Mouse (Mus musculus): ENCODE data around the gene Ripply3.
A peak's percentile ranks its signal among the peaks of the same experiment; 100 is the strongest.
"Not testable (repeated sequence)": the region's sequence is repeated elsewhere in the genome, so short reads cannot be mapped to it uniquely, and the experiment has no call there.

The Ripply3 gene

DNA sequence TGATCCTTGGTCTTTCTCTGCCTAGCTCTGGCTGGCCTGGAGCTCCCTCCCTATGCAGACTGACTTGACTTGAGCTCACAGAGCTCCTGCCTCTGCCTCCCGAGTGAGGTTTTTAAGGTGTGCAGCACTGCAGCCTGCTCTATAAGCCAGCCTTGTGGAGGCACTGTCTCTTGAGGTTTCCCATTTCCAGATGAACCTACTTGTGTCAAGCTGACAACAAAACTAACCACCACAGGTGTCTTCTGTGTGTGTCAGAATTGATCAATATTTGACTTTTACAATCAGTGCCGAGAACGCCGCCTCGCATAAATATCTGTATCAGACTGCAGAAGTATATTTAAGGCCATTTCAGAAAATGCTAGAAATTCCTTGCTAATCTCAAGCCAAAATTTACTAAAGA lies 13.6 kb upstream of the Ripply3 start:
- no peak for DNase-seq (ENCODE audit: inconsistent ontology term)

DNA sequence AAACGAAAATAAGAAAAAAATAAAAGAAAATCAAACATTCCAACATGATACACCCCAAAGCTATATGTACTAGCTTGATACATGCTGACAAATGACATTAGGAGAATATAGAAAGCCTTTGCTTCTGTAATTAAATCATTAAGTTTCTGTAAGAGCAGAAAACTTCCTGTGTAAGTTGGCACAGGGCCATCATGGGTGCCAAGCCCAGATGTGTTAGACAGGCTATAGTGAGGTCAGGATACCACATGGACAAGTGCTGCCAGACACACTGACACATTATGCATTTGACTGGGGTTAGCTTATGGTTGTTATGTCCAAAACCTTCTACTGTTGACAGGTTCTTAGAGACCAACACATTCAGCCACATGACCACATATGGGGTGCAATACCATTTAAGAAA lies 13.0 kb upstream of the Ripply3 start:
- no peak for DNase-seq (ENCODE audit: inconsistent ontology term)

DNA sequence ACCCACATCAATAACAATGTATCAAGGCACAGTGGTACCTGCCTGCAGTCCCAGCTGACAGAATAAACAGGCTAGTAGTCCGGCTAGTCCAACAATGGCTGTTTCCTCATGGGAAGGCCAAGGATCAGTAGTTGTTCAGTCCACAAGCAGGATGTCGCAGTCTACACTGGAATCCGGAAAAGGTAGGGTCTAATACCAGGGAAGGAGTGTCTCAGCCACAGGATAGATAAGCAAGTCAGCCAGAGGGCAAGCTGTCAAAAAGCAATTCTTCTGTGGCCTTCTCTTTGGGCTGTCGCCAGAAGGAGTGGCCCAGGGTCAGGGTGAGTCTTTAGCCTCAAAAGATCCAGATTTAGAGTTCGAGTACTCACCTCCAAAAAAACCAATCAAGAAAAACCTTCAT lies 10.5 kb upstream of the Ripply3 start:
- no peak for DNase-seq (ENCODE audit: inconsistent ontology term)

DNA sequence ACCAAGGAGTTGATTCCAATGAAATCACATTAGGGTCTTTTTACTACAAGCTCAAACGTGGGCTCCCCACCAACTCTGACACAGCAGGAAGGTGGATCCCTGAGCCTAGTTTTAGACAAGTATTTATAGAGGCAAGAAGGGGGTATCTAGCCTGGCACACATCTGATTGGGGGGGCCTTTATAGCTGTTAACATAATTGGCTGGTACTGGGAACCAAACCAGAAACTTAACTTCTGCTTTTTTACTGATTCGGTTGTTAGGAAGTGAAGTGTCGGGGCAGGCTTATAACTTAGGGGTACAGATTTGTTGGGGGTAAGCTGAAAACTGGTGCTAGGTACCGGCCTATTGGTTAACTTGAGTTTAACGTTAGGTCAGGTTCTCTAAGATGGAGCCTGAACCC lies 8.0 kb upstream of the Ripply3 start:
- DNase-seq (ENCODE audit: inconsistent ontology term): no peak

DNA sequence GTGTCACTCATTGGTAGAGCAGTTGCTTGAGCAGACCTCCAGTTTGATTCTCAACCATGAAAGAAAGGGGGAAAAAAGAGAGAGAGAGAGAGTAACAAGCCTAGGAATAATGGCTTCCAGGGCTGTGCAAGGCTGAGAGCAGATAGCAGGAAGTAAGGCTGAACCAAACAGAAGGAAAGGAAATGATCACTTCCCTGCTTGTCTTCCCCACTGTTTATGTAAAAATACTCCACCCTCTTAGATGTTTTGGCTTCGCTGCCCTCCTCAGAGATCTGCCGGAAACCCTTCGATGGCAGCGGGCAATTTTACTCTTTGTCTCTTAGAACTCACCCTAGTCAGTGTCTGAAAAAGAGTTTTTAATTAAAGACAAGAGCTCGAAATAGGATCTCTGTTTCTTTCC lies 4.5 kb upstream of the Ripply3 start:
- DNase-seq (ENCODE audit: inconsistent ontology term): no peak

DNA sequence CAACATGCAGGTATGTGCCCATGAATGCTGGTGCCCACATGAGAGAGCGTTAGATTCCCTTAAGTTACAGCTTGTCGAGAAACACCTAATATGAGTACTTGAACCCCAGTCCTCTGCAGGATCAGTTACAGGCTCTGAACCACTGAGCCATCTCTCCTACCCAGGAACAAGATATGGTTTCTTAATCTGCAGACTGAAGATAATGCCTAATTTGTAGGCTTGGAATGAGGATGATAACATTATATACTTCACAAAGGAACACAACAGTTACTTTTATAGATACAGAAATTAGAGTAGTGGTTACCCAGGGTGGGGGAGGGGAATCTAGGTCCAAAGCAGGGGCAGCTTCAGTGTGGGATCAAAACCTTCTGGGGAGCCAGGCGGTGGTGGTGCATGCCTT lies 2.2 kb upstream of the Ripply3 start:
- no peak for DNase-seq (ENCODE audit: inconsistent ontology term)

DNA sequence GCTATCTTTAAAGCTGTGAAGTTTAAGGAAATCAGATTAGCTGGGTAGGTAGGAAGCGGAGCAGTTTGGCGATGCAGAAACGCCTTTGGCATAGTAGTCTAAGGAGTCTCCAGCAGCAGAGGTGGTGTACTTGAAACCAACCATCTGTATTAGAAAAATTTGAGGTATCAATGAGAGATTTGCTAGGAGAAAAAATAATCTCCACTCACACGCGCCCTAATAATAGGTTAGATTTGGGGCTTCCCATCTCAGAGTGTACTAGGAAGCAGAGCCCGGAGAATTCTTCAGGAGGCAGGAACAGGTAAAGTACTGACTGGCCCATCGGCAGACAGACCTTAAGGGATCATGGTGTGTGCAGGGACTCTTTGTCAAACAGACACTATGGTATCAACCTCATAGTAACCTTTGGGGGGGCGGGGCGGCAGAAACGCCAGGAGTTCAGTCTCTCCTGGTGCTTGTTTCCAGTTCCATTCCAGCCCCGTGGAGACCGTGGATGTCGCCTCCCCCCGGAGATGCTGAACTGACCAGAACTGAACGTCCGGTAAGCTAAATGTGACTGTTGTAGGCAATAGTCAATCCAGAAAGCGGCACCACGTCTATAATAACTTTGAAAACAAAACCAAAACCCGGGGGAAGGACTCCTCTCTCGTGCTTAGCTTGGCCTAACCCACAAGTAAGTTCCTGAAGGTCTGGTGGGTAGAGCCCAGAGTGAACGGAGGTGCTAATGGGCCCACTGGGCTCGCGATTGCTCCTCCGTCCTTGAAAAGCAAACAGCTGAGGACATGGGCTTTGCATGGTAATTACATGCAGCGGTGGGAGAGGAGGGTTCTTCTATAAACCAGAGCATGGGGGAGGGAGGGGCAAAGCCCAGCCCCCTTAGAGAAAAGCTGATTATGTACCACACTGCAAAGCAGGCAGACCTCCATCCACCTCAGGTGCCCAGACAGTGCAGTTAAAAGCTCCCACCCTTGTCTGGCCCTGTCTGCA lies 954 bp downstream of the Ripply3 start:
- DNase-seq (ENCODE audit: inconsistent ontology term): no peak

DNA sequence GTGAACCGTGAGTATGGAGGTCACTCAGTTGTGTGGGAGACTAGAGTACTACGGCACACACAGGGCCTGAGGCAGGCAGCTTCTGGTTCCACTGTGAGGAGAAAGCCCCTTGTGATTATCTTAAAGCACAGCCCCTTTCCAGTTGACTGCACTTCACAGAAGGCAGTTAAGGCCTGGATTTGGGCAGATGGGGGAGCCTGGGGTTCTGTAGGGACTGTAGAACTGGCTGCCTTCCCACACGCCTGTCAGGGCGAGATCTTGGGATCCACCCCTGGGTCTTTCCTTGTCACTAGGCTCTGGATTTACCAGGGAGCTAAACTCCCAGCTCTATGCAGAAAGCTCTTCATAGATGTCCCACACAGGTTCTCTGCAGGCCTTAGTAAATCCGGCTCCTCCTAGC lies 2.2 kb downstream of the Ripply3 start:
- DNase-seq (ENCODE audit: inconsistent ontology term): no peak

DNA sequence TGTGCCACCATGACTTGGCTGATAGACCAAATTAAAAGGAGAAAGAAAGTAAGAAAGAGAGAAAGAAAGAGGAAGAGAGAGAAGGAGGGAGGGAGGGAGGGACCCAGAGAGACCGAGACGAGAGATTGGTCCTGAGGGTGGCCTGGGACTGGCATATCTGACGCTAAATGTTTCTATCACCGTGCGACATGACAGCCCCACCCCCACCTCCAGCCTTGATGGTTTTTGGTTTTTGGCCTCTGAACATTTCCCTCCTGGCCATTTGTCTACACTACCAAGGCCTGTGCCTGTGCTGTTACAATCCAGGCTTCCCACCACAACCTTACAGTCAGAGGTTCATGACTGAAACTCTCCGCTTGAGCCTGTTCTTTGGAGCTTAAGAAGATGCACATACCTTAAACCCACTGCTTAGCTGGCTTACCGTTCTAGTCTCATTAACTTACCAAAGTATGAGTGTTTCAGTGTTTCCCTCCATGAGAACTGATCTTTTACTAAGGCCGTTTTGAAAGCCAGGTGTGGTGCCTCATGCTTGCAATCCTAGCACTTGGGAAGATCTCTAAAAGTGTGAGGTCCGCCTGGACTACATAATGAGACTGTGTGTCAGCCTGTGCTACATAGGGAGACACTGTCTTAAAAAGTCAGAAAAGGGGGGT lies 3.1 kb downstream of the Ripply3 start:
- no peak for DNase-seq (ENCODE audit: inconsistent ontology term)

DNA sequence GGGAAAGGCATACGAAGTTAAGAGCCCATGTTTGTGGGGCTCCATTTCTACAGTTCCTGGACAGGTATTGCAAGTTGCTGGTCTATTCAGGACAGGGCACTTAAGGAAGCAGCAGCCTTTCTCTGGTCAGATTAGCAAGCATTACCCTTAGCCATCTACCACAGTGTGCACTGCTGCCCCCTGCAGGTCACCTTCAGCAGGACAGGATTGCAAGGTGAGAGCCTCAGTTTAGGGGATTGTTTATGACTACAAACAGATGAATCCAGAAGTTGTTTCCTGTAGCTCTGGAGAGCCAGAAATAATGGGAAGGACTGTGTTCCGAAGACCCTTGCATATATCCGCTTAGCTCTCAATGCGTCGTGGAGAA lies 3.6 kb downstream of the Ripply3 start:
- DNase-seq (ENCODE audit: inconsistent ontology term): no peak

DNA sequence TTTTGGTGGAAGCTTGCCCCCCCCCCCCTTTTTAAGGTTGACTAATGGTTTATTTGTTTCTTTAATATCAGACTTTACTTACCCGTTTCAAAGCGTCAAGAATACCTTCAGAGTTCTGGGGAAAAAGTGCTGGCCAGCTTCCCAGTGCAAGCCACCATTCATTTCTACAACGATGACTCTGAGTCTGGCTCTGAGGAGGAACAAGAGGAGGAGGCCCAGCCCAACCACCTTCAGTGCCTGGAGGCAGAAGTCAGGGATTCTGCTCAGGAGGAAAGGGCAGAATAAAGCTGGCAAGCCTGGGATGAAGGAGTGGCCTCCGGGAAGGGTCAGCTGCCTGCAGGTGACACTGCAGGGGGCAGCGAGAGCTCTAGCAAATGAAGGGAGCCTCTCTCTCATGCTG lies 7.4 kb downstream of the Ripply3 start:
- no peak for DNase-seq (ENCODE audit: inconsistent ontology term)

DNA sequence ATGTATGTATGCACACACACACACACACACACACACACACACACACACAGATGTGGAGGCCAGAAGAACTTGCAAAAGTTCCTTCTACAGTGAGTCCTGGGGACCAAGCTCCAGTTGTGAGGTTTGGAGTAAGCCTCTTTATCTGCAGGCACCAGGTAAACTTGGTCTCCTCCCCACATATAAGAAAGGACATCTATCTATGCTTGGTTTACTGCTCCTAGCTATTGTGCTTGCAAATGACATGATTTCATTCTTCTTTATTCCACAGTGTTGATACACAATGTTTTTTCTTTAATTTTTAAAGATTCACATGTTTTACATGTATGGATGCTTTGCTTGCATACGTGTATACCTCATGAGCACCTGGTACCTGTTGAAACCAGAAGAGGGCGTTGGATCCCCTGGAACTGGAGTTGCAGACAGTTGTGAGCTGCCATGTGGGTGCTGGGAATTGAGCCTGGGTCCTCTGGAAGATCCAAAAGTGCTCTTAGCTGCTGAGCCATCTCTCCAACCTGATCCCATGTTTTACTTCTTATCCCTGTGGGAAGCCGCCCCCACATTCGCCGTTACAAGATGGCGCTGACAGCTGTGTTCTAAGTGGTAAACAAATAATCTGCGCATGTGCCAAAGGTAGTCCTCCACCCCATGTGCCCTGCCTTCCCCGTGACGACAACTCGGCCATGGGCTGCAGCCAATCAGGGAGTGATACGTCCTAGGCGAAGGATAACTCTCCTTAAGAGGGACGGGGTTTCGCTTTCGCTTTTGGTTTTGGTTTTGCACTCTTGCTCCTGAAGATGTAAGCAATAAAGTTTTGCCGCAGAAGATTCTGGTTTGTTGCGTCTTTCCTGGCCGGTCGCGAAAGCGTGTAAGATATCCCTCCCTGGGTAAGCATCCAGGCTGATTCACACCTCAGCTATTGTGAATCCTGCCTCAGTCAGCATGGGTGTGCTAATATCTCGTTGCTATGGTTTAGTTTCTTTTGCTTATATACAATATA lies 11.2 kb downstream of the Ripply3 start:
- not testable (repeated sequence) for DNase-seq (ENCODE audit: inconsistent ontology term)

DNA sequence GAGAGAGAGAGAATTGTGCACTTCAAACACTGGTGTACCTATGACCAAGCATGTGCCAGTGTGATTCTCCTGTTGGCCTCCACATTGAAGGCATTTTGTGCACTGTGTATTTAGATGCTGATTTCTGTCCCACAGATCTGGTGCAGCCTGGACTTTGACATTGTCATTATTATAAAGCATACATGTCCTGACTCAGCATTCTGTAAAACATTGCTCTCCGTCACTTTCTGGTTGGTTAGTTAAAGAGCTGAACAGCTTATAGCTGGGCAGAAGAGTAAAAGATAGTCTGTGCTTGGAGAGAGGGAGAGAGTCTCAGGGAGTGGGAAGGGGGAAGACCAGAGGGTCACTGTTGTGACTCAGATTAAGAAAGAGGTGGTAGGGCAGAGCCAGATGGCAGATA lies 17.5 kb downstream of the Ripply3 start:
- no peak for DNase-seq (ENCODE audit: inconsistent ontology term)

DNA sequence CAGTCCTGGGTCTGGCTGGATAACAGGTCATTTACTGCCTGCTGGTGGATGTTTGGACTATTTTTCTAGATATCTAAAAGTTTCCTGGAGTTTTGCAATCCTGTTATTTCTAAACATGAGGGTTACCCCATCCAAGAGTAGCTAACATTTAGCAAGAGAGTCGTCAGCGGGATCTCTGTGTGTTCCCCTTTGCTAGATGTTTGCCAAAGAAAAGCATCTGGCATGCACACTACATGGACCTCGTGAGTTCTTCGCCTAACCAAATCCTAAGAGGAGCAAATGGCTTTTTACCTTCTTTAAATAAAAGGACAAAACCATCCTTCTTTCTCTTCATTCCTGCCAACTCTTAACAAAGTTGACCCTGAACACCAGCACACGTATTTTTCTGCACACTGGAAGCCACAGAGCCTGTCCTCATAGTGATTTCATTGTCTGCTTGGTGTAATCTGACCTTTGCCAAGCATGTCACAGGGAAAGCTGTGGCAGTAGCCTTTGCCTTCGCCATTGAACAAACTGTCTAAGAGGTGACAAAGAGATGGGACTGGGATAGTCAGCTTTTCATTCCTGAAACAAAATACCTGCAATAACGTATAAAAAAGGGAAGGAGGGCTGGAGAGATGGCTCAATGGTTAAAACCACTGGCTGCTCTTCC lies 19.0 kb downstream of the Ripply3 start:
- no peak for DNase-seq (ENCODE audit: inconsistent ontology term)

DNA sequence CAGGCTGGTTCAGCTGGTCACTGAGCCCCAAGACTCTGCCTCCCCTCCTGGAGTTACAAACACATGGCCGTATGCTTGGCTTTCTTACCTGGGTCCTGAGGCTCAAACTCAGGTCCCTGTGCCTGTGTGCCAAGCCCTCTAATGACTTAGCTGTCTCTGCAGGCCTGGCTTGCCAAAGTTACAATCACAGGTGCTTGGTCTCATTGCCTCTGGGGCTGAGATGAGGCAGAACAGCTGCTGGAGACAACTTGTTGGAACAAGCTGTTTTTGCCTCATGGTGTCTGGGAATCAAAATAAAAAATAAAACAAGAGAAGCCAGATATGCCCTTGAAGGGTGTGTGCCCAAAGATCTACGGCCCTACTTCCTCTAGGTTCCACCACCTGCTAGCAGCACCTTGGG lies 20.6 kb downstream of the Ripply3 start:
- DNase-seq (ENCODE audit: inconsistent ontology term): no peak

DNA sequence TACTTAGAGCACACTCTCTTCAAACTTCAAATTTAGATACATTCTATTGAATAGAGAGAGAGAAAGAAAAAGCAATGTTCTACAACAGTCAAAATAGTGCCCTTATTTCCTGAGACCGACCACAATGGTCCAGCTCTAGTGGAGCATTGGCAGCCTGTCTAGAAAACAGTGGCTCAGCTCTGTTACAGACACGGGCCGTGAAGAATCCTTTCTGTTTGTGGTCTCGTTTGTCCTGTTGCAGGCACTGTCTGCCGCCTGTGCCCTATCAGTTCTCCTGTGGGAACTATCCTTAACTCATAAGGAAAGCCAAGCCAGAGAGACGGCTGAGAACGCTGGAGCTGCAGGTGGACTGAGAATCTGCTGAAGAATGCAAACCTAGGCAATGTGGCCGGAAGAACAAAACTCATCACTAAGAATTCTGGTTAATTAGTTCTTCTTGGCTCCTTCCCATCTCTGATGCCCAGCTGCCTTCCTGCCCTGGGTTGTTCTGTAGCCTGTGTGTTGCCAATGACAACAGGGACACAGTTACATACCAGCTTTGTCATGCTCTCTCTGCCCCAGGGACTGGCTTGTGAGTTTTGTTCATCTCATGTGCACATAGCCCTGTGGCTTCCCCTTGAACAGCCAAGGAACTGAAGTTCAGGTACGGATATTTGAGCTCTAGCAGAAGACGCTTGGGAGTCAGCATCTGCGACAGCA lies 21.5 kb downstream of the Ripply3 start:
- peak; percentile 93 for DNase-seq (ENCODE audit: inconsistent ontology term)

DNA sequence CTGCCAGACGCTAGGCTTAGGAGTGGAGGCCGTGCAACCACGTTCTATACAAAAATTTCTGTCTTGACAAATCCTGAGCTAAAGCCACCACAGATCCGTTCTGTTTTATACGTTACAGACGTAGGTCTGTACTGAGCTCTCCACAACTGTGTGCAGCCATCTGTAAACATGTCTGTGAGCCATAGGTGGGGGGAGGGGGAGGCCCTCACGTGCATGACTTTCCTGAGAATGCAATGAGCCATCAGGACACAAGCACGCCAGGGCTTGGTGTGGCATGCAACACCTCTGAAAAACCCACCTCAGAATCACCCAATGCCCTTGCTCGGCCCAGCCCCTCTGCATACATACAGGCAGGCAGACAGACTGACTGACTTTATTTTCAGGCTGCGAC lies 22.1 kb downstream of the Ripply3 start:
- no peak for DNase-seq (ENCODE audit: inconsistent ontology term)

DNA sequence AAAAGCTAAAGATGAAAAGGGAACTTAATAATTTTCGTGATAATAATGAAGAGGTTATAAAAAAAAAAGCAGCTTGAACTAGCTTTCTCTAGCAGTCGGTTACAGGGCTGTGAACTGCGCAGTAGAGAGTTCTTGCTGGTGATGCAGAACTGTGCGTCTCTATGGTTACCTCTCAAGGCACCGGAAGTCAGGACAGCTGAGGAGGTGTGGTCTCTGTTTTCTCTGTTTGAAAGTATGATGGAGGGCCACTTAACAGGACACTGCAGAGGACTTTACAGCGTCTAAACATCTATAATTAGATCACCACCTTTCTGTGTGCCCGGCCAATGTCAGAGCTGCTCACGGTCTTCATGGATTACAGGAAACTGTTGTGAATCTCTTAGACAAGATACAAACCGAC lies 26.2 kb downstream of the Ripply3 start:
- DNase-seq (ENCODE audit: inconsistent ontology term): no peak

DNA sequence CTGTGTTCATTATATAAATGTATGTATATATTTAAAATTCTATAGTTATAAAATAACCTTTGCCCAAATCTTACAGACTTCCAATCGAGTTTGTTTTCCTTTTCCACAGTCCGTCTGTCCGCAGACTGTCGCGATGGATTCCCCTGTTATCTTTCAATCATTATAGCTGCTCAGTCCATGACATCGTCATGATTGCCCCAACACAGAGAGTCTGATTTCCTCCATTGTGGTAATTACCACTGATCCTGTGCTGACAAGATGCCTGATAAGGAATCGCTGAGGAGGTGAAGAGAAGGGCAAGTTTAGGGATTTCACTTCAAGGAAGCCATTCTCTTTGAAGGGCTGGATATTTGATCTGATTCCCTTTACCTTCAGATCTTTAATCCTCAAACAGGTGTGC lies 27.8 kb downstream of the Ripply3 start:
- no peak for DNase-seq (ENCODE audit: inconsistent ontology term)

DNA sequence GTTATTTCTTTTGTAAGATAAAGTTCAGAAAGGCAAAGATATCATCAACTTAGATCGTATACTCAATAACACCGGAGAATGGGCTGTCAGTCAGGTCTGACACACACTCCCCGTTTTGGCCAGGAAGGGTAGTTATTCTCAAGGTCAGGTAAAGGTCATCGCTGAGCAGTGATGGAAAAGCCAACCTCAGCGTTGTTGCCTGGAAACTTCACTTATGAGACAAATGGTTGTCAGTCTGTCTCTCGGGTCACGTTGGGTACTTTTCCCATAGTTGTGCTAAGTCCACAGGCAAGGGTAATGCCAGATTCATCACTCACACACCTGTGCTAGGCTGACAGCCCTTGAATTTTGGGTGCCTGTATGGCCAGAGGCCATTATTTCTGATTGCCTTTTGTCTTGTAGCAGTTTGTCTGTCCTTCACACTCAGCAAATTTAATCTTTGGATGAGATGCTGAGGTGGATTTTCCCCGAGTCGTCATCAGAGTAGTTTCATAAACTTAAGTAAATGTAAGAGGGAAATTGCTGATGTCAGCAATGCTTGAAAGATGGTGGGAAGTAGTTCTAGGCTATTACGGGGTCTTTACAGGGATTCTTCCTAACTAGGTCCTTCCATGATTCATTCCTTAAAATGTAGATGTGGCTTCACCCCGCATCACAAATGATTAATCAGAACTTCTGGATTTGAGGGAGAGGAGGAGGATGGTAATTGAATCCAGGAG lies 28.7 kb downstream of the Ripply3 start:
- no peak for DNase-seq (ENCODE audit: inconsistent ontology term)
